Mouse (Mus musculus): ENCODE results near the gene Bcat2.

DNA sequence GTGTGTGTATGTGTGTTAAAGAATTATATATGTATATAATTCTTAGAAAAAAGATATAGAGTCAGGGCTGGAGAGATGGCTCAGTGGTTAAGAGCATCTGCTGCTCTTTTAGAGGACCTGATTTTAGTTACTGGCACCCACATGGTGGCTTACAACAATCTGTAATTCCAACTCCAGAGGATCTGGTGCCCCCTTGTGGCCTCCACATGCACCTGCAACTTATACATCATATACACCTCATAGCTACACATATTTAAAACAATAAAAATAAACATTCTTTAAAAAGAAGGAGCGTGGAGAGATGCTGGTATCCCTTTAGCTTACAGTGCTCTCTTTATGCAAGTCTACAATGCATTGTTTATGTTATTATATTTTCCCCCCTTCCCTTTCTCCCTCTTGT, 25.4 kb upstream of the Bcat2 start:
- no peak for TF ChIP-seq EP300 (IDR thresholded peaks at IDR 0.05)
- peak; percentile 38 for TF ChIP-seq CTCF (IDR thresholded peaks at IDR 0.05)
